Mouse (Mus musculus): Measurements from ENCODE around the gene Grhpr.
"Not testable (repeated sequence)": the region's sequence is repeated elsewhere in the genome, so short reads cannot be mapped to it uniquely, and the experiment has no call there.

The Grhpr gene

GRCm38 (mm10) chr4:44976921-44977710 is 4.1 kb upstream of the Grhpr start:
- TF ChIP-seq CTCF (conservative IDR thresholded peaks at IDR 0.05; ENCODE audit: low read length) (peak; percentile 42), NANOG (IDR thresholded peaks at IDR 0.05; ENCODE audit: borderline replicate concordance, low read length) (no peak), POU5F1 (IDR thresholded peaks at IDR 0.05; ENCODE audit: borderline replicate concordance, low read length) (no peak)
- Histone ChIP-seq H3K4me3 (replicated peaks; ENCODE audit: low read length) (no peak overlapping the region), H3K27me3 (ENCODE audit: insufficient read depth, low read length) (0 out of 2 replicates have a peak, but pooled peaks cover 2% of the 10 kb centered on the region), H3K36me3 (ENCODE audit: insufficient read depth, low read length) (no peaks in the 10 kb centered on the region), H3K9me3 (ENCODE audit: low read length) (peaks cover 3% of the 10 kb centered on the region; the same call in 1 of the 2 replicates), H3K4me1 (replicated peaks; ENCODE audit: low read depth, low read length) (peaks cover 35% of the 10 kb centered on the region)

- Histone ChIP-seq H3K4me1 (replicated peaks; ENCODE audit: low read depth, low read length) (peaks cover 43% of the 10 kb centered on the region), H3K9me3 (ENCODE audit: low read length) (no peaks in the 10 kb centered on the region), H3K36me3 (ENCODE audit: insufficient read depth, low read length) (peaks cover 7% of the 10 kb centered on the region), H3K4me3 (replicated peaks; ENCODE audit: low read length) (no peak overlapping the region), H3K27me3 (ENCODE audit: insufficient read depth, low read length) (0 out of 2 replicates have a peak, but pooled peaks cover 2% of the 10 kb centered on the region)
- TF ChIP-seq NANOG (IDR thresholded peaks at IDR 0.05; ENCODE audit: borderline replicate concordance, low read length) (no peak), POU5F1 (IDR thresholded peaks at IDR 0.05; ENCODE audit: borderline replicate concordance, low read length) (no peak), CTCF (conservative IDR thresholded peaks at IDR 0.05; ENCODE audit: low read length) (no peak)
These were observed 3.0 kb upstream of the Grhpr start for GRCm38 (mm10) chr4:44978175-44978574.

GRCm38 (mm10) chr4:44979794-44980338 is 1.3 kb upstream of the Grhpr start:
- Histone ChIP-seq H3K36me3 (ENCODE audit: insufficient read depth, low read length) (peaks cover 24% of the 10 kb centered on the region), H3K27me3 (ENCODE audit: insufficient read depth, low read length) (no peaks in the 10 kb centered on the region), H3K9me3 (ENCODE audit: low read length) (no peaks in the 10 kb centered on the region), H3K4me1 (replicated peaks; ENCODE audit: low read depth, low read length) (peaks cover 51% of the 10 kb centered on the region), H3K4me3 (replicated peaks; ENCODE audit: low read length) (no peak overlapping the region)
- no peak for TF ChIP-seq CTCF (conservative IDR thresholded peaks at IDR 0.05; ENCODE audit: low read length)
- no peak for TF ChIP-seq POU5F1 (IDR thresholded peaks at IDR 0.05; ENCODE audit: borderline replicate concordance, low read length)

GRCm38 (mm10) chr4:44981974-44982287 is 736 bp downstream of the Grhpr start:
- Histone ChIP-seq H3K4me3 (replicated peaks; ENCODE audit: low read length) (peak overlapping the region; percentile 91), H3K27me3 (ENCODE audit: insufficient read depth, low read length) (no peaks in the 10 kb centered on the region), H3K9me3 (ENCODE audit: low read length) (no peaks in the 10 kb centered on the region), H3K4me1 (replicated peaks; ENCODE audit: low read depth, low read length) (peaks cover 59% of the 10 kb centered on the region), H3K36me3 (ENCODE audit: insufficient read depth, low read length) (peaks cover 45% of the 10 kb centered on the region)
- TF ChIP-seq NANOG (IDR thresholded peaks at IDR 0.05; ENCODE audit: borderline replicate concordance, low read length) (no peak), POU5F1 (IDR thresholded peaks at IDR 0.05; ENCODE audit: borderline replicate concordance, low read length) (no peak), CTCF (conservative IDR thresholded peaks at IDR 0.05; ENCODE audit: low read length) (no peak)

- H3K4me1 ChIP-seq (replicated peaks; ENCODE audit: low read depth, low read length): peaks cover 59% of the 10 kb centered on the region
- no peaks in the 10 kb centered on the region for H3K9me3 ChIP-seq (ENCODE audit: low read length)
- peak overlapping the region; percentile 91 for H3K4me3 ChIP-seq (replicated peaks; ENCODE audit: low read length)
- peaks cover 51% of the 10 kb centered on the region for H3K36me3 ChIP-seq (ENCODE audit: insufficient read depth, low read length)
- TF ChIP-seq CTCF (conservative IDR thresholded peaks at IDR 0.05; ENCODE audit: low read length) (no peak), POU5F1 (IDR thresholded peaks at IDR 0.05; ENCODE audit: borderline replicate concordance, low read length) (no peak), NANOG (IDR thresholded peaks at IDR 0.05; ENCODE audit: borderline replicate concordance, low read length) (no peak)
- H3K27me3 ChIP-seq (ENCODE audit: insufficient read depth, low read length): no peaks in the 10 kb centered on the region
These were observed 1.4 kb downstream of the Grhpr start for GRCm38 (mm10) chr4:44982440-44983130.

- Histone ChIP-seq H3K27me3 (ENCODE audit: insufficient read depth, low read length) (no peaks in the 10 kb centered on the region), H3K4me3 (replicated peaks; ENCODE audit: low read length) (peak overlapping the region; percentile 91), H3K4me1 (replicated peaks; ENCODE audit: low read depth, low read length) (peaks cover 59% of the 10 kb centered on the region), H3K9me3 (ENCODE audit: low read length) (no peaks in the 10 kb centered on the region), H3K36me3 (ENCODE audit: insufficient read depth, low read length) (peaks cover 58% of the 10 kb centered on the region)
- TF ChIP-seq CTCF (conservative IDR thresholded peaks at IDR 0.05; ENCODE audit: low read length): no peak
- TF ChIP-seq POU5F1 (IDR thresholded peaks at IDR 0.05; ENCODE audit: borderline replicate concordance, low read length): no peak
- no peak for TF ChIP-seq NANOG (IDR thresholded peaks at IDR 0.05; ENCODE audit: borderline replicate concordance, low read length)
These were observed 2.0 kb downstream of the Grhpr start for GRCm38 (mm10) chr4:44983131-44983740.

- no peaks in the 10 kb centered on the region for H3K9me3 ChIP-seq (ENCODE audit: low read length)
- TF ChIP-seq CTCF (conservative IDR thresholded peaks at IDR 0.05; ENCODE audit: low read length): no peak
- no peak for TF ChIP-seq NANOG (IDR thresholded peaks at IDR 0.05; ENCODE audit: borderline replicate concordance, low read length)
- no peak for TF ChIP-seq POU5F1 (IDR thresholded peaks at IDR 0.05; ENCODE audit: borderline replicate concordance, low read length)
- peaks cover 87% of the 10 kb centered on the region for H3K36me3 ChIP-seq (ENCODE audit: insufficient read depth, low read length)
- no peak overlapping the region for H3K4me3 ChIP-seq (replicated peaks; ENCODE audit: low read length)
- H3K4me1 ChIP-seq (replicated peaks; ENCODE audit: low read depth, low read length): peaks cover 20% of the 10 kb centered on the region
- H3K27me3 ChIP-seq (ENCODE audit: insufficient read depth, low read length): no peaks in the 10 kb centered on the region
These were observed 9.4 kb downstream of the Grhpr start for GRCm38 (mm10) chr4:44990560-44990959.

GRCm38 (mm10) chr4:44992330-44992729 is 11.1 kb downstream of the Grhpr start:
- H3K9me3 ChIP-seq (ENCODE audit: low read length); H3K4me3 ChIP-seq (replicated peaks; ENCODE audit: low read length): not testable (repeated sequence)
- peaks cover 70% of the 10 kb centered on the region for H3K36me3 ChIP-seq (ENCODE audit: insufficient read depth, low read length)

GRCm38 (mm10) chr4:44993179-44993578 is 12.0 kb downstream of the Grhpr start:
- Histone ChIP-seq H3K36me3 (ENCODE audit: insufficient read depth, low read length) (peaks cover 61% of the 10 kb centered on the region), H3K4me1 (replicated peaks; ENCODE audit: low read depth, low read length) (peaks cover 22% of the 10 kb centered on the region)
- H3K9me3 ChIP-seq (ENCODE audit: low read length); H3K27me3 ChIP-seq (ENCODE audit: insufficient read depth, low read length); H3K4me3 ChIP-seq (replicated peaks; ENCODE audit: low read length): not testable (repeated sequence)

More at GRCm38 (mm10) chr4:44992330-44992729, 11.1 kb downstream of the Grhpr start:
- H3K27me3 ChIP-seq (ENCODE audit: insufficient read depth, low read length): not testable (repeated sequence)
- H3K4me1 ChIP-seq (replicated peaks; ENCODE audit: low read depth, low read length): peaks cover 22% of the 10 kb centered on the region

Data from E14TG2a.4 (cell line).